Mouse (Mus musculus) right cerebral cortex, postnatal 25 days (tissue): ENCODE data around the gene Rbks.

ENCODE experiments used
- DNase-seq: peaks from one replicate; pipeline ENCODE4 v3.0.0; 2022

Rbks gene

DNA sequence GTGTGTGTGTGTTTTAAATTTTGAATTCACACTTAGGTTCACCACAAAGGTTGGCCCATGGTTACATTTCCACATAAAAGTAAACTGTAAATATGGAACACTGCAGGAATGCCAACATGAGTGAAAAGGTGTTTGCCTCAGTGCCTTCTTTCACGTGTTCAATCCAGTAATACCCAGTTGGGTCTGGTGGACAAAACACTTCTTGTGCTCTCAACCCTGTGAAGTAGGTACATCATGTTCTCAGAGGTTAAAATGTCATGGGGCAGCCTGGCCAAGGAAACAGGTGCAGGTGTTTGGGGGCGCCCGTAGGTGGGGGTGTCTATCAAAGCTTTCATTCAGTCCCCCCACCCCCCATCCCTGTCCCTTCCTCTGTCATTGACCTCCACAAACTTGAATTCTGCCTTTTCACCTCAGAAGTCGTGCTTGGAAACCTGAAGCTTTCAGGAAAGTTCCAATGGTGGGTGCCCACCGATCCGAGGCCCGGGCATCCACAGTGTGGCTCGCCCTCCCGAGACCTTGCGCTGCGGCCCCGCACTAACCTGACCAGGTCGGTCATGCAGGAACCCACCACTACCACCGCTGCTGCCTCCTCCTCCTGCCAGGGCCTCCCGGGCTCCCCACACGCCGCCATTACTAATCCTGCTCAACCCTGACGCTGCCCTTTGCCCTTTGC is at the start of gene Rbks:
Gene Rbks, minus strand, starts transcription at position 657 of the 673 bp plus-strand sequence.
- no peak for DNase-seq

DNA sequence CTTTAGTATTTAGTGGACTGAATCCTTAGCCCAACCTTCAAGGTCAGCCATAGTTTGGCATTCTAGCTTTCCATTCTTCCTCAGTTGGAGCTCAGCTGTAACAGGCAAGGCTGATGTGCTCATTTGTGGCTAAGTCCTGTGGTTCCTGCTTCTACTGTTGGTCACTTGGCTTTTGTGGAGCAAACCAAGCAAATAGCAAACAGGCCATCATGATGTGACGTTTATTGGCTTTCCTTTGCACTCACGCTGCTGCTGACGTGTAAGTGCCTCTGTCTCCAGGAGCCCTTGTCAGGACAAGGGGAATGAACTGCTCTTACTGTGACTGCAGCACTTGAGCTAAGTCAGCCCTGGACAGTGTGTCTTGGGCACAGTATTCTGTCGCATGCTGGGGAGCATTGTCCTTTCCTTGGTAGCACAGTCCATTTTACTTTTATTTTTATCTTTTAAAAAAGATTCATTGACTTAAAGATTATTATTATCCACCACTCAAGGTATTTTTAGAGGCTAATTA is 45.1 kb upstream of the Rbks start:
- no peak for DNase-seq

DNA sequence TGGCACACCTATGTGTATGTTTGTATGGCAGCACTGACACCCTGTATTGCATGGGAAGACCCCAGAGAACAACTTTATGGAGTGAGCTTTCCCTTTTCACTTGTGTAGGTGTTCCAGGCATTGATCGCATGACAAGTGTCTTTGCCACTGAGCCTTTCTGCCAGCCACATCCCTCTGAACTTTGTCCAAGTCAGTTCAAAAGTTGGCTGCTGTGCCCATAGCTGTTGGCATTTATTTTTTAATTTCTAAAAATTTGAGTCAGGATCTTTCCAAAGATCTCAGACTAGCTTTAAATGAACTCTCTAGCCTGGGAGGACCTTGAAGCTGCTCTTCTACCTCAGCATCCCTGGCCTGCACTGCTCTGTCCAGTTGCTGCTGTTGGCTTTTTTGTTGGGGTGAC is 44.5 kb upstream of the Rbks start:
- no peak for DNase-seq

DNA sequence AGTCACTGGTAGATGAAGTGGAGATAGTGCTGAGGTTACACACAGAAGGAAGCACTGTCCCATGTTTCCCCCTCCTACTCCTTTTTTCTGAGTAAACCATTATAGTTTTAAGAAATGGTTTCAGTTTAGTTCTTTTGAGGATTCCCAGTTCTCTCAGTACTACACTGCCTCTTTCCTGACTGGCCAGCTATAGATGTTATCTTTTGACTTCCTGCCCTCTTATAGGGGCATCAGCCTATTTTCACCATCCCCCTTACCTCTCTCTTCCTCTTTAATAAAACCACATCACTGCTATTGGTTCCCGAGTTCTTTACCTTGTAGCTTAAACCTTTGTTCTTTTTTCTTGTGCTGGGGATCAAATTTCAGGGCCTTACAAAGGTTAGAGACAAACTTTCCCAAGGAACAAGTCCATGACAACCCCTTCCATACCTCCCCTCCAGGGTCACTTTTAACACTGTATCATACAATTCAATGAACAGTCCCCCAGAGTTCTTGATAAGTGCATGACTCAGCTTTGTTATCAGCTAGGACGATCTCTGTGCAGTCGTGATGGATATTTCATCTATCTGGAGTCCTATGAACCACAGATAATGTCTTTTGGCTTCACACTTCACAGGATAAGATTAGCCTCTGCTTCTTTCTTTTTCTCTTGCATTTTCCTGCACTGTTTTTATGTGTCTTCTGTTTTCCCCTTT is 35.4 kb upstream of the Rbks start:
- DNase-seq, result no peak

DNA sequence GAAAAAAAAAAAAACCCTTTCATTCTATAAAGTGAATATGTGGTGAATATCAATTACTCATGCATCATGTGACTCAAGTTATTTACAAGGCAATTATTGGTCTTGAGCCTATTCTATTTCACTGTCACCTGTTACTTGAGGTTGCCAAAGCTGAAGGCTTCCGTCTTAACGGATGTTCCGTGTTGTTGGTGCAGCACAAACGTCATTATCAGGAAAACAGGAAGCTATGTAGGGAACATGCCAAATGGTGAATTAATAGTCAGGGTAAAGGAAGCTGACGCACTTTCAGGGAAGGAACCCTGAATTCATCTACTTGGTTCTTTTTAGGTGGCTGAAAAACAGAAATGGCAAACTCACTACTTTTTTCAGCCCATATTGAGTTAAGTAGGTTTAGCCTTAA is 30.0 kb upstream of the Rbks start:
- DNase-seq, result no peak

DNA sequence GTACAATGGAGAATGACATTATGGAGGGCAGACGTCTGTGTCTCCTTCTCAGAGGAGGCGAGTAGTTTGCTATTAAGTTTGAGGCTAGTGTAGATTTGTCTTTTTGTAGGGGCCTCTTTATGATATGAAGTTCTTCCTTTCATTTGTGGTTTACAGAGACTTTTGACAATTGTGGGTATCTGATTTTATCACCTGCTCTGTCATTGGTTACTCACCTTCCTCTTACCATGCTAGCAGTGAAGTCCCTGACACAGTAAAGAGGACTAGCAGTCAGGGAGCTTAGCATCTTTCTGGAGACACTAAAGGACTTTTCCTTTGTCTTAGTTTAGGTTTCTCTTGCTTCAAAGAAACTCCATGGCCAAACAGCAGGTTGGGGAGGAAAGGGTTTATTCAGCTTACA is 28.5 kb upstream of the Rbks start:
- no peak for DNase-seq

DNA sequence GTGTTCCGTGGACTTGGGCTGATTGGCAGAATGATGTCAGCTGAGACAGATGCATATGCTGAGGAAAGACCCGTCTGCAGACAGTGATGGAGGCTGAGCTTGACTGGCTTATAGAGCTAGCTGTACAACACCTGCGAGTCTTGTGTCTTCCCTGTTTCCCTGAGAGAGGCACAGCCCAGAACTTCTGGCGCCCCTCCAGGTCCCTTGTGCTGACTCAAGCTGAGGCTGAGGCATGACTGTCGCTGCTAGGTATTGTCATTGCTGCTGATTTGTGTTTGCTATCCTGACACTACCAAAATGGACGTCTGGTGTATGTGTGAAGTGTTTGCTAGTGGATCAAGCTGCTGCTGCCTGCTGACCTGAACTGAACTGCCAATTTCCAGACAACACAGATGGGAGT is 27.1 kb upstream of the Rbks start:
- DNase-seq, result no peak

DNA sequence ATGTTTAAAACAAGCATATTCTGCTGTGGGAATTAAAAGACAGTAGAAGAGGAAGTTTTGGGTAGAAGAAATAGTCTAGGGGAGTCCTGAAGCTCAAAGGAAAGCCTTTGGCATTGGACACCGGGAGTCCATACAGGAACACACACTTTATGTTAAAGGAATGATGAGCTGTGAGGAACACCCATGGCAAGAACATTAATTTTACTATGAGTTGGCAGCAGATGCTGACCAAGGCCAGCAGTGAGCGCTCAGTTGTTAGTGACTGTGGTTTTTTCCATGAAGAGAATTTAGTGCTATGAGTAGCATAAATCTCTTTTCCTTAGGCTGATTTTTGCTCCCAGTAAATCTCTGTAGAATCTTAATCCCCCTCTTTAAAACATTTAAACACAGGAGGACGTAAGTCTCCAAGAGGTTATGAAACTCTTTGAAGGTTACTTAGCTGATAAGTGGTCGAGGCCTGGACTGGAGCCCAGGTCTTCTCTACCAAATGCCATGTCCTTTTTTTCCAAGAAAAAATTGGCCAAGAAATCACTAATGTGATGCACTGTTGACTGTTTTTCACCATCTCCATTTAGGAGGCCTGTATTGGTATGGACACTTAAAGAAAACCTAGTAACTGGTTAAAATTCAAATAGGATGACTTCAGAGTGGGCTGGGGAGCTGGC is 18.2 kb upstream of the Rbks start:
- no peak for DNase-seq

DNA sequence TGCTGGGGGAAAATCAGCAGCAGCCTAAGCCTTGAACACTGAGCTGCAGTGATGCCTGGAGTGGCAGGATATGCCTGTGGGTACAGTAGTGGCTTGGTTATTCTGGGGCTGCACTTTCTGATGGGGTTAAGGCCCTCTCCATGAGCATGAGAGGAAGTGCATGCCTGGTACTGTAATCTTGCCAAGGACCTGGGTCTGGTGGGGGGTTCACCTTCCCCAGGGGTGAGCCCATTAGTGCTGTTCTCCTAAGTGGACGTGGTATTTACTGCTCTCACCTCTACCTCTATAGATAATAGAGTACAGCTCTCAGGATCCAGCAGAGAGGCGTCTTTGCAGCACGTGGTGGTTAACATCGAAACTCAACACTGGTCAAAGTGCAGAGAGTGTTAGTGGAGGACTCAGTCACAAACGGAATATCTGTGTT is 16.4 kb upstream of the Rbks start:
- no peak for DNase-seq

DNA sequence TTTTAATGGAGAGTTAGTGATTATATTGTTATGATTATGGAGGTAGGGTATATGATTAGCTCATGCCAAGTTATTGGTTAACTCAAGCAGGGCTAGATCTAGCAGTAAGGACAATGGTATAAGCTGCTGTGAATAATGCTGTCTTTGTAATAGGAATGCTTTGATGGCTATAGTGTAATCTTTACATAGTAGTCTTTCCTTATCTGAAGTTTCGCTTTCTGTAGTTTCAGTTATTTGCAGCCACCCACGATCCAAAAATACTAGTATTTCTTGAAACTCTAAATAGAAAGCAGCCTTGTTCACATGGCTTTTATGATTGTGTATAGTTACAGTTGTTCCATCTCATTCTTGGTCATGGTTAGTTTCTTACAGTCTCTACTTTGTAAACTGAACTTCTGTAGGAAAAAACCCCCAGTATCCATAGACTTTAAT is 15.9 kb upstream of the Rbks start:
- no peak for DNase-seq

DNA sequence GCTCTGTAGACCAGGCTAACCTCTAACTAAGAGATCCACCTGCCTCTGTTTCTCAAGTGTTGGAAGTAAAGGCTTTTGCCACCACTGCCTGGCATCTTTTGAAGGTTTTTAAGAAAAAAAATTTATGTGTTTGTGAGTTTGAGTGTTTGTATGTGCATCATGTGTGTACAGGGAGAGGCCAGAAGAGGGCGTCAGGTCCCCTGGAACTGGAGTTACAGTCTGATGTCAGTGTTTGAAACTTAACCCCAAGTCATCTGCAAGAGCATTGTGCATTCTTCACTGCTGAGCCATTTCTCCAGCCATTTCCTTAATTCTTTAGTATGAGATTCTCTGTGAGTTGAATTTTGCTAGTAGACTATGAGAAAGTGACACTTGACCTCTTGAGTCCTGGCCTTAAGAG is 12.0 kb upstream of the Rbks start:
- DNase-seq, result no peak

DNA sequence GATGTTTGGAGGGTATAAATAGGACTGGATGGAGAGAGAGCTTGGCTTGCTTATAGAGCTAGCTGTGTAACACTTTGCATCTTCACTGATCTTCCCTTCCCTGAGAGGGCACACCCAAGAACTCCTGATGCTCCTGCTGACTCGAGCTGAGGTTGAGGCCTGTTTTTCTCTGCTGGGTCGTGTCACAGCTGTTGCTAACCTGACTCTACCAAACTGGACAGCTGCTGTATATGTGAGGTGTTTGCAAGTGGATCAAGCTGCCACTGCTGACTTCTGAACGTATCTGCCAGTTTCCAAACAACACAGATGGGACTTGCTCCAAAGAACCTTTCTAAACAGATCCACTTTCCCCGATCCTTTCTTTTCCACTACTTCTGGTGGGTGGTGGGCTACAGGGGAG is 9.4 kb upstream of the Rbks start:
- DNase-seq, result no peak

DNA sequence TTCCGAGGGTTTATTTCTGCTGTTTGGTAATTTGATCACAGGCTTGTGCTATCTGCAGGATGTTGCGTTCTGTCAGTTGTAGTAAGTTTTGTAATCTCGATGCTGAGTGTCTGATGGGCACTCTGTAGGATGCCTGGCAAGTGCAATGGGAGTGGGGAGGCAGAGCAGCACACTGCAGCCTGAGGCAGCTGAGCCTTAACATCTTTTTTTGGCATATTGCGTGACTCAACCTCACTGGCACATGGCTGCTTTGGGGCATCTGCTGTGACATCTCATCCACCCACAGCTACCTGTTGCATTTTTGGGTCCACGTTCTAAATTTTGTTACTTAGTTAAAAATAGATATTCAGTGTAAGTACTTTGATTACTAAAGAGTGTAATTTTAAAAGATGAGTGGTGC is 7.5 kb upstream of the Rbks start:
- peak; percentile 57 for DNase-seq

DNA sequence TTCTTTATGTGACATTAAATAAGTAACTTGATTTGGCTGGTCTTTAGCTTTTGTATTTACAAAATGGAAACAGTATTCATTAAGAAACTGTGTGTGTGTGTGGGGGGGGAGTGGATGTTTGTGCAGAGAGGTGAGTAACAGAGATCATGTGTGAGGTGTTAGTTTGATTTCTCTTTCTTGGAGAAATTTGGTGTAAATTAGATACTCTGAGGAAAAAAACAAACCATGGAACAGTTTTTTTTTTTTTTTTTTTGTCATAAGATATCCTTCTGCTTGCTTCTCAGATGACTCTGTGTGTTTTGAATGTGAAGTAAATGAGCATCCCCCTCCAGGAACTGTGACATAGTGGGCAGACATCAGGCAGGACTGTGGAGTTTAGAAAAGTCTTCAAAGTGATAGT is 2.0 kb upstream of the Rbks start:
- DNase-seq, result no peak

DNA sequence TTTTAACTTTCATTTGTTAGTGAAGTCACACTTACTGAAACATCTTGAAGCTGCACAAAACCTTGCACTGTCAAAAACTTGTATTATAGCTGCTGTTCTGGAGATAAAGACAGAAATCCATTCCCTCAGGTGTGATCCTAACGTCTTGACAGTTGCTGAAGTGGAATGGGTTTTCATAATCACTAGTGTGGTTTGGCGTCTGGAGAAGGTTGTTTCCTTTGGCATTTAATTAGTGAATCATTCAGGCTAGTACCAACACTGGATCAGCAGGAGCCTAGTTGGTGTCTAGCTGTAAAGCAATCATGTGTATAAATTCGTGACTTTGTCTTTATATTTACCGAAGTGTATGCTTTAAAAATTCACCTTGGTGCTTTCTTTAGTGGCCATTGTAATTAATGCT is 1.5 kb upstream of the Rbks start:
- DNase-seq, result no peak

DNA sequence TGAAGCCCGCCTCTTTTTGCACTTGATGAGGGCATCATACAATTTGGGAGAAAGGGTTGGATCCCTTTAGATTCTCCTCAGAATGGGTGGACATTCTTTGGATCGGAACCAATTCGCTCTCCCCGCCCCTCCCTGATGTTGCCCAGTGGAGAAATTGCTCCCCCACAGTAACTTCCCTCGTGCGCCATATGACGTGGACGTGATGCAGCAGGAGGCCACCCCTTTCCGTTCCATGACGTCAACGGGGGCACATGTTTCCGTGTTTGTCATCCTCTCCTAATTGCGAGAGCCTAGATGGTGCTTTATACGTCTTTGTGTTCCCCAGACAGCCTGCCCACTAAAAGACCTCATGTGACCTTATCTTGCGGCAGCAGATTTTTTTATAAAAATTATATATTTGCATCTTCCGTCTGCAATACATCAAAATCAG is 885 bp upstream of the Rbks start:
- DNase-seq, result peak; percentile 85

DNA sequence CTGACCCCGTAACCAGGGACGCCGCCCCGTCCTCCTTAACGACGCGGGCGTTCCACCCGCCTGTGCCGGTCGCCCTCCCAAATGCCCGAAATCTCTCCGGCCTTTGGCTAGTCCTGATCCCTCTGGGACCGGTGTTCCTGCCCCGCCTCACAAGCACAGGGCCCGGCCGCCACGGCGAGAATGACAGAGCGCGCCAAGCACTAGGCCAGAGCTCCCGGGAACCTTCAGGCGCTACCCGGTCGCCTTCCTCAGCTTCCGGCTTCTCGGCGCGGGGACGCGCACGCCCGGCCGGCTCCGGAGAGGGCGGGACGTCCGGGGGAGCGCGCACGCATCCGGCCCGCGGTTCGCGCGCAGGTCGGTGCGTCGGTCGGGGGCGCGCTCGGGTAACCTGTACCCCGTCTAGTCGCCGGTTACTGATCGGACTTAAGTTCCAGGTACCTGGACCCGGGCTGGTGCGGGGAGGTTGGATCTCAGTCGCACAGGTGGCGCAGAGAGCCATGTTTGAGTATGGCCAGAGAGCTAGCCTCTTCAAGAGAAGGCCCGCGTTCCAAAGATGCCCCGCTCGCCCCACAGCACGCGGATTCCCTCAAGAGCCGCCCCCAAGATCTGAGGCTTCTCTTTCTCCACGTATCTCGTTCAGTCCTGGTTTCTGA is 343 bp upstream of the Rbks start, which contains the start of gene Babam2:
Gene Babam2, plus strand, starts transcription at position 41 of the 653 bp plus-strand sequence.
- peak; percentile 93 for DNase-seq

DNA sequence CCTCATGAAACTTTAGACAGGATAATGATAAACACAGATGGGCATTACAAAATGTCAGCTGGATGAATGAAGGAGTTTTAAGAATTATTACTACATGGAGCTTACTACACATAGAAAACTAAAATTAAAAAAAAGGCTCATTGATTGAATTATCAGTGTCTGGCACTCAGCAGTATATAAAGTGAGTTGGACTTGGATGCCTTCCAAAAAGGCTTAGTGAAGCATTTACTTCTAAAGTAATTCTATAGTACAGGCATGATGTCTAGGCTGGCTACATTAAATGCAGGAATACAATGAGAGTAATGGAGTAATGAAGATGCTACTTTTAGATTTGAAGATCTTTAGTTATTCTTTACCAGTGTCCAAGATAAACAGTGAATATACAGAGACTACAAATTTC is 4.2 kb downstream of the Rbks start:
- DNase-seq, result no peak

DNA sequence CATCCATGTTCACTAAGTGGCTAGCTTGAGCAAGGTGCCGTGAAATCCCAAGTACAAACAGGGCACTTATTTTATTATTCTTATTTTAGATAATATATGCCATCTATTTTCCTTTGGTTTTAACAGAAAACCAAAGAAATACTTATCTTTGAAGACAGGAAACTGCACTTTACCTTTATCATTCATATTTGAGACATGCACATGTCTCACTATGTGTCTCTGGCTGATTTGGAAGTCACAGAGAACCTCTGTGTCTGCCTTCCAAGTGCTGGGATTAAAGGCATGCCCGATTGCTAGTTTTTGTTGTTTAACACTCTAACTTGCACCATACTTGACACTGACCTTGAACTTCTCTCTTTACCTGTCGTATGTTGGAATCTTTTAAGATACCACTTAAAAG is 9.5 kb downstream of the Rbks start:
- DNase-seq, result no peak

DNA sequence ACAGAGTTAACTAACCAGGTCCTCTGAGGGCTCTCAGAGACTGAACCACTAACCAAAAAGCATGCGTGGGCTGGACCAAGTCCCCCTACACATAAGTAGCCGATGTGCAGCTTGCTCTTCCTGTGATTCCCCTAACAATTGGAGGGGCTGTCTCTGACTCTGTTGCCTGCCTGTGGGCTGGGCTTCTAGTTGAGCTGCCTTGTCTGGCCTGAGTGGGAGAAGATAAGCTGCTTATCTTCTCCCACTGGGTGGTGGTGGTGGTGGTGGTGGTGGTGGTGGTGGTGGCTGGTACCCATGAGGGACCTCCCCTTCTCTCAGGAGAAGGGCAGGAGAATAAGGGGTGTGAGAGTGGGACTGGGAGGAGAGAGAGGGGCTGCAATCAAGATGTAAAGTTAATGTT is 11.4 kb downstream of the Rbks start:
- no peak for DNase-seq

DNA sequence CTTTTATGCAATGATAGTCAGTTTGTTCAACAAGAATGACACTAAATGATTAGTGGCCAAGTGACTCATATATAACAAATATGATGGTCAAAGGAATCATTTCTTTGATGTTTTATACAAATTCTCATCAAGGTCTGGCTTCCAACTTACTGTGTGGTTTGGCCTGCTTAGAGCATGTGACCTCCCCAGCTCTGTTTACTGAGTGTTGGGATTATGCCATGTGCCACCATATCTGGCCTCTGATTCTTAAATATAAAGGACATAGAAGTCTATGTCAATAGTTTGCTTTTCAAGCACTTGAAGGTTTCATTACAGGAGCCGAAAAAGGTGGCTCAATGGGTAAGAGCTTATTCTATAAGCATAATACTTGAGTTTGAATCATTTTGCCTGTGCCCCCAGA is 15.1 kb downstream of the Rbks start:
- DNase-seq, result no peak

DNA sequence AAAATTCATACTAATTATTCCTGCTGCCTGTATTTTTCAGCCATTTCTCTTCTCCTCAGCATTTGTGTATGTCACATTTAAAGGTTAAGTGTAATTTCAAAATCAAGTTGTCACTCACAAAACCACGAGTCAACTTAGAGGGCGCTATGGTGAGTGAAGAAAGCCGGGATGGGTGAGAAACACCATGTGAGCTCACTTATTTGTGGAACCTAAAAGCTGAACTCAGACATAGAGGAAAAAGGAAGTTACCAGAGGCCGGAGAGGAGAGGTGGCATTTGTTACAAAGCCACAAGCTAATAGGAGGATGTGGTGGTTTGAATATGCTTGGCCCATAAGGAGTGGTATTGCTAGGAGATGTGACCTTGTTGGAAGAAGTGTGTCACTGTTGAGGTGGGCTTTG is 17.2 kb downstream of the Rbks start:
- no peak for DNase-seq

DNA sequence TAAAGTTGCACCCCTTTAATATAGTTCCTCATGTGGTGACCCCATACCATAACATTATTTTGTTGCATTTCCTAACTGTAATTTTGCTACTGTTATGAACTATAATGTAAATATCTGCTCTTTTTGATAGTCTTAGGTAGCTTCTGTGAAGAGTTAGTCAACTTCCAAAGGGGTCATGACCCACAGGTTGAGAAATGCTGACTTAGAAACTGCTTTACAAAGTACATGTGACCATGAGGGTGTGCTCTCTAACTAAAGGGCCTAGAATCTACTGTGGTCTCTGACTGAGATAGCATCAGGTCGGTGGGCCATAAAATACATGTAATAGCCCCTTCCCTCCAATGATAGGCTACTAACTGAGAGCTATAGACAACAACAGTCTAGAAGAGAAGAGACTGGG is 19.4 kb downstream of the Rbks start:
- DNase-seq, result no peak

DNA sequence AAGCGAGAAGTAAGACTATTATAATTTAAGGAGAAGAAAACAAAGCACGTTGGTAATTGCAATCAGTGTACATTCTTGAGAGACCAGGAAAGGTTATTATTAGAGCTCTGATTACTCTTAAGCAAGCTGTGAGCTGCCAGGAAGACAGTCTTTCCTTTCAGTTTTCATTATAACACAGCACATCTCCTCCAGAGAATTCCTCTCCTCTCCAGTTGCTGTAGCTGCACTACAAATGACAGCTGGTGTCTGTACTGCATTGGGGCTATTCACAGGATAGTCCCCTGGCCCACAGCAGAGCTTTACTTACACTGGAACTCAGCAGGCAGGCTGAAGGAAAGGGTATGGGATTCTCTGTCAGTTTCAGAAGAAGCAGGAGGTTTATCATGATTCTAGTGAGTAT is 24.0 kb downstream of the Rbks start:
- no peak for DNase-seq
